Mouse (Mus musculus) C2C12 (cell line): ENCODE results near the gene Camta1.

ENCODE experiments used
- MAX ChIP-seq: IDR thresholded peaks from one replicate; pipeline ENCODE4 v1.6.1; 2011; ENCODE audit warnings: mild to moderate bottlenecking, control low read depth
- USF1 ChIP-seq: IDR thresholded peaks from one replicate; pipeline ENCODE4 v1.6.1; 2011; ENCODE audit warnings: low read depth, mild to moderate bottlenecking, control low read depth, moderate library complexity

GRCm38 (mm10) chr4:151765376-151765775 is 96.3 kb downstream of the Camta1 start:
- no peak for TF ChIP-seq MAX
- no peak for TF ChIP-seq USF1
